Mouse (Mus musculus): ENCODE measurements at regions not wholly inside any gene's neighbourhood (a gene's known extent, or its start where the extent isn't known, plus 50 kb on each side); places are given as distances from the start of the nearest gene placed in this dataset.

- DNase-seq, result no peak
Observed at GRCm38 (mm10) chr2:117987426-117988215, 124.1 kb upstream of the Thbs1 start.

GRCm38 (mm10) chr2:117988396-117989173, 123.1 kb upstream of the Thbs1 start:
- DNase-seq, result no peak

- DNase-seq, result no peak
Observed at GRCm38 (mm10) chr2:117989215-117989614, 122.5 kb upstream of the Thbs1 start.

- DNase-seq, result no peak
Observed at GRCm38 (mm10) chr2:117996130-117997083, 115.3 kb upstream of the Thbs1 start.

- no peak for DNase-seq
Observed at GRCm38 (mm10) chr2:117999641-118000040, 112.0 kb upstream of the Thbs1 start.

- no peak for DNase-seq
Observed at GRCm38 (mm10) chr2:118004191-118004590, 107.5 kb upstream of the Thbs1 start.

- DNase-seq, result no peak
Observed at GRCm38 (mm10) chr2:118007539-118008427, 103.9 kb upstream of the Thbs1 start.

- DNase-seq, result no peak
Observed at GRCm38 (mm10) chr2:118011679-118012078, 100.0 kb upstream of the Thbs1 start.

GRCm38 (mm10) chr2:118012211-118012610, 99.5 kb upstream of the Thbs1 start:
- DNase-seq, result no peak

- no peak for DNase-seq
Observed at GRCm38 (mm10) chr2:118013156-118013555, 98.5 kb upstream of the Thbs1 start.

- no peak for DNase-seq
Observed at GRCm38 (mm10) chr2:118015182-118015581, 96.5 kb upstream of the Thbs1 start.

- no peak for DNase-seq
Observed at GRCm38 (mm10) chr2:118025829-118026735, 85.6 kb upstream of the Thbs1 start.

GRCm38 (mm10) chr2:118028881-118029280, 82.8 kb upstream of the Thbs1 start:
- no peak for DNase-seq

GRCm38 (mm10) chr2:118029470-118030108, 82.1 kb upstream of the Thbs1 start:
- DNase-seq, result no peak

- DNase-seq, result no peak
Observed at GRCm38 (mm10) chr2:118031662-118032061, 80.0 kb upstream of the Thbs1 start.

GRCm38 (mm10) chr2:118033377-118033776, 78.3 kb upstream of the Thbs1 start:
- no peak for DNase-seq

GRCm38 (mm10) chr2:118034026-118034425, 77.7 kb upstream of the Thbs1 start:
- no peak for DNase-seq

GRCm38 (mm10) chr2:118035333-118035732, 76.3 kb upstream of the Thbs1 start:
- no peak for DNase-seq

GRCm38 (mm10) chr2:118038859-118039818, 72.5 kb upstream of the Thbs1 start:
- DNase-seq, result no peak
